Mouse (Mus musculus): ENCODE measurements around the gene Elk4. TPM values are rescaled to one million over a fixed set of nuclear protein-coding genes. Genes with fewer than 3 reads are reported as not detected.

The Elk4 gene
- polyA plus RNA-seq, 1 experiment from 2014 or later = 13.2 TPM

- no peak overlapping the region for H3K4me3 ChIP-seq
- 4% methylated on average over 15 of the region's 16 CpGs for WGBS
- ATAC-seq = peak; percentile 73
- 0 out of 2 replicates have a peak, but pooled peaks cover under 1% of the 10 kb centered on the region for H3K27me3 ChIP-seq
- H3K9me3 ChIP-seq (replicated peaks) = no peaks in the 10 kb centered on the region
- H3K9ac ChIP-seq = peak overlapping the region; percentile 43; the same call in 1 of the 2 replicates
- peak overlapping the region; percentile 81 for H3K27ac ChIP-seq
- peaks cover 41% of the 10 kb centered on the region for H3K4me1 ChIP-seq
- no peaks in the 10 kb centered on the region for H3K36me3 ChIP-seq (ENCODE audit: poor library complexity, severe bottlenecking)
- peak overlapping the region; percentile 44 for H3K4me2 ChIP-seq
Observed at GRCm38 (mm10) chr1:131970661-131971520, 36.5 kb upstream of the Elk4 start.

- peaks cover 41% of the 10 kb centered on the region for H3K4me1 ChIP-seq
- peak overlapping the region; percentile 44 for H3K4me2 ChIP-seq
- peak overlapping the region; percentile 81 for H3K27ac ChIP-seq
- WGBS = 3% methylated on average over 15 of the region's 15 CpGs
- peak overlapping the region; percentile 36; the same call in 1 of the 2 replicates for H3K9ac ChIP-seq
- H3K4me3 ChIP-seq = no peak overlapping the region
- peak; percentile 48; the same call in 1 of the 2 replicates for ATAC-seq
- H3K36me3 ChIP-seq (ENCODE audit: poor library complexity, severe bottlenecking) = no peaks in the 10 kb centered on the region
- H3K27me3 ChIP-seq = no peaks in the 10 kb centered on the region
- no peaks in the 10 kb centered on the region for H3K9me3 ChIP-seq (replicated peaks)
Observed at GRCm38 (mm10) chr1:131971771-131972497, 35.5 kb upstream of the Elk4 start.

GRCm38 (mm10) chr1:131972498-131973334, 34.7 kb upstream of the Elk4 start:
- Histone ChIP-seq H3K4me1 (peaks cover 41% of the 10 kb centered on the region), H3K9me3 (replicated peaks) (no peaks in the 10 kb centered on the region), H3K27ac (peak overlapping the region; percentile 81; the same call in 1 of the 2 replicates), H3K36me3 (ENCODE audit: poor library complexity, severe bottlenecking) (no peaks in the 10 kb centered on the region), H3K27me3 (no peaks in the 10 kb centered on the region), H3K9ac (peak overlapping the region; percentile 36; the same call in 1 of the 2 replicates), H3K4me3 (no peak overlapping the region), H3K4me2 (peak overlapping the region; percentile 44; the same call in 1 of the 2 replicates)
- 12% methylated on average over 13 of the region's 13 CpGs for WGBS
- ATAC-seq = peak; percentile 3; the same call in 1 of the 2 replicates

DNA sequence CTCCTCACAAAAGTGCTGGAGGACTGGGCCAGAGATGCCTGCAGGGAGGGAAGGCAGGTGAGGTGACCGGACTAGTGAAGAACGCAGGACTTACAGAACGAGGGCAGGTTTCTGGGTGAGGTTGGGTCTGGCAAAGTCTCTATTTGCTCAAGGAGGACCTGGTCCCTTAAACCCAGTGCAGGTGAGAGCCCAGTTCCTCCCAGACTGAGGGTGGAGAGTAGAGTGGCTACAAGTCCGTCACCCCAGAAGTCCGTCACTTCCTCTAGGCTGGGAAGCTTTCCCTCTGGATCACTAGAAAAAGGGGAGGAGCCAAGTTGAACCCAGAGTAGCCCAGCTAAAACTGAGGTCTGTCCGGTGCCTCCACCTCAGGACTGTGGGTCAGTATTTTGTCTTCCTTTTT, 33.4 kb upstream of the Elk4 start:
- Histone ChIP-seq H3K27ac (no peak overlapping the region), H3K9ac (no peak overlapping the region), H3K4me1 (peaks cover 41% of the 10 kb centered on the region), H3K36me3 (ENCODE audit: poor library complexity, severe bottlenecking) (no peaks in the 10 kb centered on the region), H3K27me3 (no peaks in the 10 kb centered on the region), H3K4me2 (no peak overlapping the region), H3K9me3 (replicated peaks) (no peaks in the 10 kb centered on the region), H3K4me3 (no peak overlapping the region)
- WGBS = 81% methylated on average over 6 of the region's 6 CpGs
- no peak for ATAC-seq

- WGBS = 87% methylated on average over 5 of the region's 5 CpGs
- ATAC-seq = no peak
- H3K4me2 ChIP-seq = no peak overlapping the region
- H3K9me3 ChIP-seq (replicated peaks) = no peaks in the 10 kb centered on the region
- peaks cover 23% of the 10 kb centered on the region for H3K4me1 ChIP-seq
- H3K9ac ChIP-seq = no peak overlapping the region
- no peak overlapping the region for H3K4me3 ChIP-seq
- no peak overlapping the region for H3K27ac ChIP-seq
- H3K27me3 ChIP-seq = no peaks in the 10 kb centered on the region
- no peaks in the 10 kb centered on the region for H3K36me3 ChIP-seq (ENCODE audit: poor library complexity, severe bottlenecking)
Observed at GRCm38 (mm10) chr1:131976886-131977285, 30.5 kb upstream of the Elk4 start.

DNA sequence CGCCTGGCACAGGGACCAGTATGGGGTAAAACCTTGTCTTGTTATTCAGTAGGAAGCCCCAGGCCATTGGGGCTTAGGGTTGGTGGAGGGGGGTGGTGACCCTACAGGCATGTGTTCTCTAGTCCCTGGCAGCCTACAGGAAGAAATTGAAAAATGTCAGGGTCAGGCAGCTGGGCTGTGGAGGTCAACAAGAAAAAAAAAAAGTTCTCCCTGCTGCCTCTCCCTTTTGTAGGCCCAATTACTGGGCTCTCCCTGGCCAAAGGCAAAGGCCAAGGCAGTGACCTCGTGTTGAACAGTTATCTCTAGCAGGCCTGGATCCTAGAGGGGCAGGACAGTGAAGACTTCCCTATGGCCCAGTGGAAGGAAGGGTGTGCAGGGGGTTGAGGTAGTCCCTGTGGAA, 26.9 kb upstream of the Elk4 start:
- no peak overlapping the region for H3K27ac ChIP-seq
- 30% methylated on average over 2 of the region's 2 CpGs for WGBS

GRCm38 (mm10) chr1:131981378-131982013, 25.9 kb upstream of the Elk4 start:
- Histone ChIP-seq H3K27ac (no peak overlapping the region), H3K27me3 (no peaks in the 10 kb centered on the region), H3K4me1 (0 out of 2 replicates have a peak, but pooled peaks cover 7% of the 10 kb centered on the region), H3K4me2 (no peak overlapping the region), H3K4me3 (no peak overlapping the region), H3K9ac (no peak overlapping the region), H3K9me3 (replicated peaks) (no peaks in the 10 kb centered on the region), H3K36me3 (ENCODE audit: poor library complexity, severe bottlenecking) (no peaks in the 10 kb centered on the region)
- ATAC-seq = peak; percentile 66
- 52% methylated on average over 12 of the region's 12 CpGs for WGBS

More for the DNA sequence above, 26.9 kb upstream of the Elk4 start:
- Histone ChIP-seq H3K36me3 (ENCODE audit: poor library complexity, severe bottlenecking) (no peaks in the 10 kb centered on the region), H3K9me3 (replicated peaks) (no peaks in the 10 kb centered on the region), H3K4me2 (no peak overlapping the region), H3K27me3 (no peaks in the 10 kb centered on the region), H3K4me3 (no peak overlapping the region), H3K4me1 (0 out of 2 replicates have a peak, but pooled peaks cover 11% of the 10 kb centered on the region), H3K9ac (no peak overlapping the region)
- no peak for ATAC-seq

DNA sequence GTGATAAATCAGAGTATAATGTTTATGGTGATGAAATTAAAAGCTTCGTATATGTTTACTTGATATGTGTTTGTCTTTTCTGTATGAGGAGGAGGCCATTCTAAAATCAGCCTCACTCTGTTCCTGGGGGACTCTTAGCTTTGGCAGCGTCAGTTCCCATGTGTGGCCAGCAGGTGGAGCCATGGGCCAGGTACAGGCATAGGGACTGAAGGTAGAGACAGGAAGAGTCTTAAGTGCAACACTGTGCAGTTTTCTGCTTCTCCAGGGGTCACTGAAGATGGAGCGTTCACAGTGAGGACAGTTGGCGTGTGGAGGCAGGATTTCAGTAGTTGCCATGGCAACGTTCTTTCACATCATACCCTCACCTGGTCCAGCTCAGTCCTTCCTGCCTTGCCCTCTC, 24.5 kb upstream of the Elk4 start:
- no peaks in the 10 kb centered on the region for H3K9me3 ChIP-seq (replicated peaks)
- H3K9ac ChIP-seq = no peak overlapping the region
- H3K4me1 ChIP-seq = 0 out of 2 replicates have a peak, but pooled peaks cover 7% of the 10 kb centered on the region
- no peaks in the 10 kb centered on the region for H3K36me3 ChIP-seq (ENCODE audit: poor library complexity, severe bottlenecking)
- no peak overlapping the region for H3K4me2 ChIP-seq
- no peak overlapping the region for H3K27ac ChIP-seq
- peak; percentile 63 for ATAC-seq
- H3K4me3 ChIP-seq = no peak overlapping the region
- no peaks in the 10 kb centered on the region for H3K27me3 ChIP-seq
- 21% methylated on average over 5 of the region's 5 CpGs for whole genome bisulfite sequencing

GRCm38 (mm10) chr1:131983806-131984205, 23.6 kb upstream of the Elk4 start:
- H3K9ac ChIP-seq = no peak overlapping the region
- H3K4me2 ChIP-seq = no peak overlapping the region
- H3K9me3 ChIP-seq (replicated peaks) = no peaks in the 10 kb centered on the region
- WGBS = 51% methylated on average over 2 of the region's 2 CpGs
- H3K4me3 ChIP-seq = no peak overlapping the region
- H3K27me3 ChIP-seq = no peaks in the 10 kb centered on the region
- no peaks in the 10 kb centered on the region for H3K36me3 ChIP-seq (ENCODE audit: poor library complexity, severe bottlenecking)
- H3K27ac ChIP-seq = no peak overlapping the region
- H3K4me1 ChIP-seq = 0 out of 2 replicates have a peak, but pooled peaks cover 7% of the 10 kb centered on the region
- no peak for ATAC-seq

DNA sequence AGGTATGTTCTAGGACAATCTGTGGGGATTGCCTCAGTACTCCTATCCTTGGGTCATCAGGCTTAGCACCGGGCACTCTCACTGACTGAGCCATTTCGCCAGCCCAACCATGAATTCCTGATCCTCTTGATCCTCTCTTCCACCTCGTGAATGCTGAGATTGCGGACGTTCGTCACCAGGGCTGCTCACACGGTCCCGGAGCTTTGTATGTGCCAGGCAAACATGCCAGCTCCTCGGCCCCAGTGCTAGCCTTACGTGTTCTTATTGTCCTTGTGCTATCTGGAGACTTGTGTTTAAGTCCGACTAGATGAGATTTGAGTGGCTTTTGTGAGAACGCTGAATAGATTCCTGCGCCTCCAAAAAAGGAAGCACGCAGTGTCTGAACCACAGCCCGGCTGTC, 20.0 kb upstream of the Elk4 start:
- 54% methylated on average over 15 of the region's 15 CpGs for whole genome bisulfite sequencing
- no peak overlapping the region for H3K4me3 ChIP-seq
- H3K27ac ChIP-seq = no peak overlapping the region
- no peak overlapping the region for H3K9ac ChIP-seq
- no peak for ATAC-seq
- H3K4me2 ChIP-seq = no peak overlapping the region
- H3K27me3 ChIP-seq = no peaks in the 10 kb centered on the region
- H3K36me3 ChIP-seq (ENCODE audit: poor library complexity, severe bottlenecking) = no peaks in the 10 kb centered on the region
- 0 out of 2 replicates have a peak, but pooled peaks cover 7% of the 10 kb centered on the region for H3K4me1 ChIP-seq
- no peaks in the 10 kb centered on the region for H3K9me3 ChIP-seq (replicated peaks)

DNA sequence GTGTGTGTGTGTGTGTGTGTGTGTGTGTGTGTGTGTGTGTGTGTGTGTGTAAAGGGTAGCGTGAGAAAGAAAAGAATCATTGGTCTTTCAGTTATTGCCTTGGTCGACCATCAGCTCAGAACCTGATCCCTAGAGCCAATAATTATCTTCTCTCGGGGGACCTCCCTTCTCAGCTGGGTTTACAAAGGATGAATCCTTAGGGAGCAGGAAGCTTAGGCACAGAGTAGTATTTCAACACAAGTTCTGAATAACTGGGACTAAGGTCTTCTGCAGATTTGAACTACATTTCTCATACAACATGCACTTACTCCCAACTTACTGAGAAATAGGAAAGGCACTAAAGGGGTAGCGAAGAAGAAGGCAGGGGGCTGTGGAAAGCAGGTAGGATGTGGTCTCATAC, 17.9 kb upstream of the Elk4 start:
- Histone ChIP-seq H3K27ac (no peak overlapping the region), H3K9me3 (replicated peaks) (no peaks in the 10 kb centered on the region), H3K27me3 (no peaks in the 10 kb centered on the region), H3K4me3 (no peak overlapping the region), H3K4me2 (no peak overlapping the region), H3K9ac (no peak overlapping the region), H3K4me1 (no peaks in the 10 kb centered on the region), H3K36me3 (ENCODE audit: poor library complexity, severe bottlenecking) (no peaks in the 10 kb centered on the region)
- ATAC-seq = no peak
- 79% methylated on average over 4 of the region's 4 CpGs for WGBS
